Mouse (Mus musculus) kidney, adult 2 months (tissue): ENCODE data around the gene Slc26a8.

Source experiments
- CTCF ChIP-seq: fragments of 200-500 bp; conservative IDR thresholded peaks from 2 replicates; pipeline ENCODE4 v1.5.1; 2011; ENCODE audit warnings: low read depth, mild to moderate bottlenecking, control low read depth, low read length, moderate library complexity, mixed read lengths; ENCODE audit not compliant: insufficient read depth, insufficient read length
- POLR2A ChIP-seq: fragments of 200-500 bp; IDR thresholded peaks from one replicate; pipeline ENCODE4 v1.6.1; 2011; ENCODE audit warnings: low read depth, low read length, control low read depth

- no peak for TF ChIP-seq CTCF
- TF ChIP-seq POLR2A, result no peak
These were observed 54.2 kb downstream of the Slc26a8 start for GRCm38 (mm10) chr17:28635842-28636241.
